Mouse (Mus musculus): Measurements from ENCODE around the gene Mllt3. TPM values are rescaled to one million over a fixed set of nuclear protein-coding genes. Genes with fewer than 3 reads are reported as not detected.

Gene Mllt3
- 3.6 and 10.0 TPM in 2 replicates for polyA plus RNA-seq (2012; rRNA removed; ENCODE audit: low replicate concordance)

DNA sequence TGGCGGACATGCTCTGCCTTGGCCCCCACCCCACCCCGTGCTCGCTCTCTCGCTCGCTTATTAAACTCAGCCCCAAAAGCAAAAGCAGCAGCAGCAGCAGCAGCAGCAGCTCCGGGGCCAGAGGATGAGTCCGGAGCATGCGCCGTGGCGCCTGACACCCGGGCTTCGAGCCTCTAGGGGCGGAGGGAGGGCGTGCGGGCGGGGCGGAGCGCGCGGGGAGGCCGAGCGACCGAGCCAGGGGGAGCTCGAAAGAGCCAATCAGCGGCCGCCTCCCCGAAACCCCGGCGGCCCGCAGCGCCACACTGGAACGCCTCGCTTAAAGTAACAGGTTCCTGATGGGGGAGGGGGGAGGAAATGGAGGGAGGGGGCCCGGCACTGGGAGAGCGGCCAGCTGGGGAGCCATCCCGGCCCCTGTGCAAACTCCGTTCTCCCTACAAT is at the start of gene Mllt3:
Gene Mllt3 (minus strand): TSS at position 149 of the 438 bp plus-strand sequence.

Other genes with a start within 250 kb of the Mllt3 start
- 15.2 and 24.7 TPM in 2 replicates for gene Focad, start 61.3 kb upstream of the Mllt3 start, polyA plus RNA-seq (2012; rRNA removed; ENCODE audit: low replicate concordance)